Mouse (Mus musculus): ENCODE measurements at regions not wholly inside any gene's neighbourhood (a gene's known extent, or its start where the extent isn't known, plus 50 kb on each side); places are given as distances from the start of the nearest gene placed in this dataset.
A peak's percentile ranks its signal among the peaks of the same experiment; 100 is the strongest.

DNA sequence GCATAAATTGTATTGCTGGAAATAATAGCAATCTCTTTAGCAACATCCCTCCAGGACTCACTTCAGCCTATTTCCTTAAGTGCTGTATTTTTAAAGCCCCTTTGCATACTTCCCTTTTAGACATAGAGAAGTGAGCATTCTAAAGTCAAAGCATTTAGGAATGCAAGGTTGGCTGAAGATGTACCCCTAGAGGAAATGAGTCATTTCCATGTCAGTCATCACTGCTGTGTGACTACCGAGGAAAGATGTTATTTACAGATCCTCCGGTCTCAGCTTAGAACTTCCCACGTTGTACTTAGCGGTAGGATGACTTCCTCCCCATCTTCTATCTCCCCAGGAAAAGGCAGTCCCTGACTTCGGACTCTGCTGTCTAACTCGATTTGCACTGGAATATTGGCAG lies 337.2 kb downstream of the Meis1 start:
- H3K9me3 ChIP-seq (ENCODE audit: control insufficient read depth, low read length) = no peaks in the 10 kb centered on the region
- H3K4me1 ChIP-seq (ENCODE audit: control insufficient read depth, insufficient read depth, low read depth, low read length) = no peaks in the 10 kb centered on the region
- no peak for ATAC-seq
- H3K9ac ChIP-seq (ENCODE audit: low read depth, low read length) = no peak overlapping the region
- H3K27me3 ChIP-seq (replicated peaks; ENCODE audit: control insufficient read depth, insufficient read depth, low read length) = no peaks in the 10 kb centered on the region
- H3K4me2 ChIP-seq (ENCODE audit: low read length) = no peak overlapping the region
- 80% methylated on average over 6 of the region's 6 CpGs for WGBS
- no peak overlapping the region for H3K4me3 ChIP-seq (ENCODE audit: low read length)
- no peak overlapping the region for H3K27ac ChIP-seq (ENCODE audit: low read depth, low read length)
- no peaks in the 10 kb centered on the region for H3K36me3 ChIP-seq (ENCODE audit: control insufficient read depth, insufficient read depth, low read length)

DNA sequence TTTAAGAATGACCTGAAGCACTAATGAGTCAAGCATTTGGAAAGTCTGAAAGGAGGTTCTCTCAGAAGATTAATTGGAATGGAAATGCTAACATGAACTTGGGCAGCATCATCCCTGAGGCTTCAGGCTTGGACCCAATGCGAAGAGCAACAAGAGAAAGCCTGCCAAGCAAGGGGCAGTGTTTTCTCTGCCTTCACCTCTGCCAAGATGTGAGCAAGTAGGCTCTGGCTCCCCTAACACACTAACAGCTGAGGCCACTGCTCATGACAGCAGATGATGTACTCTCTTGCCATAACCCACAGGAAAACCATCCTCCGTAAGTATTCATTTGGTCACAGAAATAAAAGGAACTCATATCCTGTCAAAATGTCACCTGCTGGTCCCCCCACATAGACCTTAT lies 341.9 kb downstream of the Meis1 start:
- no peaks in the 10 kb centered on the region for H3K4me1 ChIP-seq (ENCODE audit: control insufficient read depth, insufficient read depth, low read depth, low read length)
- no peak overlapping the region for H3K27ac ChIP-seq (ENCODE audit: low read depth, low read length)
- H3K4me2 ChIP-seq (ENCODE audit: low read length) = no peak overlapping the region
- H3K4me3 ChIP-seq (ENCODE audit: low read length) = no peak overlapping the region
- no peaks in the 10 kb centered on the region for H3K36me3 ChIP-seq (ENCODE audit: control insufficient read depth, insufficient read depth, low read length)
- 82% methylated on average over 2 of the region's 2 CpGs for WGBS
- H3K9ac ChIP-seq (ENCODE audit: low read depth, low read length) = no peak overlapping the region
- H3K27me3 ChIP-seq (replicated peaks; ENCODE audit: control insufficient read depth, insufficient read depth, low read length) = no peaks in the 10 kb centered on the region
- no peak for ATAC-seq
- H3K9me3 ChIP-seq (ENCODE audit: control insufficient read depth, low read length) = no peaks in the 10 kb centered on the region

DNA sequence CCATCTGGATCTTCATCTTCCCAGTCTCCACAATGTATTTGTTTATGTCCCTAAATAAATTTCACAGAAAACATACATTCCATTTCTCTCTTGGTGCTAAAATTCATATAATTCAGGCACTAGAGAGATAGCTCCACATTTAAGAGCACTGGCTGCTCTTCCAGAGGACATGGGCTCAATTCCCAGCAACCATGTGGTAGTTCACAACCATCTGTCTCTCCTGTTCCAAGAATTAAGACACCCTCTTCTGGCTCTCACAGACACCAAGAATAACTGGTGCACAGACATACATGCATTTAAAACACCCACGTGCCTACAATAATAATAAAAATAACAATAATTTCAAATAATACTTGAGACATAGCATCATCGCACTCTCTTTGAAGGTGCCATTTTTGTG lies 347.8 kb downstream of the Meis1 start:
- Histone ChIP-seq H3K27ac (ENCODE audit: low read depth, low read length) (no peak overlapping the region), H3K9ac (ENCODE audit: low read depth, low read length) (no peak overlapping the region), H3K9me3 (ENCODE audit: control insufficient read depth, low read length) (no peaks in the 10 kb centered on the region), H3K4me3 (ENCODE audit: low read length) (no peak overlapping the region), H3K4me2 (ENCODE audit: low read length) (no peak overlapping the region), H3K4me1 (ENCODE audit: control insufficient read depth, insufficient read depth, low read depth, low read length) (no peaks in the 10 kb centered on the region), H3K27me3 (replicated peaks; ENCODE audit: control insufficient read depth, insufficient read depth, low read length) (no peaks in the 10 kb centered on the region), H3K36me3 (ENCODE audit: control insufficient read depth, insufficient read depth, low read length) (no peaks in the 10 kb centered on the region)
- WGBS = 96% methylated on average over 2 of the region's 2 CpGs
- no peak for ATAC-seq

DNA sequence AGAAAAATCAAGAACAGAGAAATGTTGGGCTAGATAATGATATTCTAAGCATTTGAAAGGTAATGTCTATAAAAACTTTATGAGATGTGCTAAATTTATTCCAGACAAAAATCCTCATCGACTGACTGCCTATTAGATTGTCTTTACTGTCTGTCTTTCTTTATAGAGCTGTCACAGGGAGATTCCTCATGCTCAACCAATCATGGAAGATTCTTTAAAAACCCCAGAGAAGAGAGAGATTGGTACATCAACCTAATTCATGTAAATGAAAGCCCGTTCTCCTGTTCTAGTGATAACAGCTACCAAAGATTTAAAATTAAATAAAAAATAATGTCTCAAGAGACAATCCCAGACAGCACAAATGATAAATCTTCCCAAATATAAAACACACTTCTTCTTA lies 349.5 kb downstream of the Meis1 start:
- H3K27ac ChIP-seq (ENCODE audit: low read depth, low read length) = no peak overlapping the region
- H3K4me3 ChIP-seq (ENCODE audit: low read length) = no peak overlapping the region
- H3K27me3 ChIP-seq (replicated peaks; ENCODE audit: control insufficient read depth, insufficient read depth, low read length) = no peaks in the 10 kb centered on the region
- no peaks in the 10 kb centered on the region for H3K36me3 ChIP-seq (ENCODE audit: control insufficient read depth, insufficient read depth, low read length)
- no peaks in the 10 kb centered on the region for H3K4me1 ChIP-seq (ENCODE audit: control insufficient read depth, insufficient read depth, low read depth, low read length)
- no peak overlapping the region for H3K9ac ChIP-seq (ENCODE audit: low read depth, low read length)
- H3K4me2 ChIP-seq (ENCODE audit: low read length) = no peak overlapping the region
- no peaks in the 10 kb centered on the region for H3K9me3 ChIP-seq (ENCODE audit: control insufficient read depth, low read length)
- ATAC-seq = no peak
- 54% methylated on average over 2 of the region's 2 CpGs for WGBS

DNA sequence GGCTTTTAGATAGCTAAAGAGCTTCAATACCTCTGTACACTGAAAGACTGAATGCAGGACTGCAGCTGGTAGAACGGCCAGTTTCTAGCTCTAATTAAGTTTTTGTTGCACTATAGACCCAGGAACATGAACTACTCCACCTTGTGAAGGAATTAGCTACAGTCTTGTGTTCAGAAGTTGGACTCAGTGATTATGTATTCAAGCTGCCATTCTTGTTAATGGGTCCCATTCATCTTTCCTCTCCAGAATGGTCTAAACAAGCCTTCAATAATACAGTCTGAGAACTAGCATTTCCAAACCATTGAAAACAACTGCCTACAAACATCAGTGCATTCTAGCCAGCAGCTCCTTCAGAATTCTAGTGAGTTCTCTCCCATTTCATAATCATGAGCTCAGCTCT lies 362.4 kb downstream of the Meis1 start:
- WGBS = 45% methylated on average over 1 of the region's 1 CpGs
- Histone ChIP-seq H3K4me1 (ENCODE audit: control insufficient read depth, insufficient read depth, low read depth, low read length) (no peaks in the 10 kb centered on the region), H3K9ac (ENCODE audit: low read depth, low read length) (no peak overlapping the region), H3K9me3 (ENCODE audit: control insufficient read depth, low read length) (no peaks in the 10 kb centered on the region), H3K36me3 (ENCODE audit: control insufficient read depth, insufficient read depth, low read length) (no peaks in the 10 kb centered on the region), H3K27me3 (replicated peaks; ENCODE audit: control insufficient read depth, insufficient read depth, low read length) (no peaks in the 10 kb centered on the region), H3K27ac (ENCODE audit: low read depth, low read length) (no peak overlapping the region), H3K4me3 (ENCODE audit: low read length) (no peak overlapping the region), H3K4me2 (ENCODE audit: low read length) (no peak overlapping the region)
- no peak for ATAC-seq

DNA sequence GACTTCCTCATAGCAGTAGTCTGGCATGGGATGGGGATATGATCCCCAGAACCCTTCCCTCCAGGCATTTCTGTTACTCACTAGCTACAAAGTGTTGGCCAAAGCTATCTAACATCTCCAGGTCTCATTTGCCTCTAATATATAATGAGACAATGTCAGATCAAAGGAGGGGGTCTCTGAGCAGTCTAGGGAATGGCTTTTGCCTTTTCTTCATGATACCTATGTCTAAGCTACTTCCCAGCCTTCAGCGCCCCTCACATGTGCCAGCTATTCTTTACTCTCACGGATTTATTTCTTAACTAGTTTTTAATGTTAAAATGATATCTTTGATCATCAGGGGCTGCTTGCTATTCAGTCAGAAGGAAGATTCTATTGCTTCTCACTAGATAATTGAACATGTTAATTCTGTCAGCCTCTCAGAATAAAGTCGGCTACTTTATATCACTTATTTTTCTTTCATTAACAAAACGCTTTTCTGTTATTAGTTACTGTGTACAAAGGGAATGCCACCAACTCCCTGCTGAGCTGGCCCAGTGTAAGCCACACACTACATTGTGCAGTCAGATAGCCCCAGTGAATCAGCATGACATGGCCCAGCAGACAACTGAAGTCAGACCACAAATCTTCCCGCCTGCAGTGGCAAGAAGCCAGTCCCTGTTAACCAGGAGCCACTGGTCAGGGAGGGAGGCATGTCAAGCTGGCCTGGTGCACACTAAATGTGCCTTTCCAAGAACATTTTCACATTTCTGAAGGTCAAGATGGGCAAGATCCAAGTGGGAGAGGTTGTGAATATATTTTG lies 386.6 kb downstream of the Meis1 start:
- Histone ChIP-seq H3K27me3 (replicated peaks; ENCODE audit: control insufficient read depth, insufficient read depth, low read length) (no peaks in the 10 kb centered on the region), H3K4me2 (ENCODE audit: low read length) (no peak overlapping the region), H3K4me1 (ENCODE audit: control insufficient read depth, insufficient read depth, low read depth, low read length) (no peaks in the 10 kb centered on the region), H3K9me3 (ENCODE audit: control insufficient read depth, low read length) (no peaks in the 10 kb centered on the region), H3K9ac (ENCODE audit: low read depth, low read length) (no peak overlapping the region), H3K27ac (ENCODE audit: low read depth, low read length) (no peak overlapping the region), H3K36me3 (ENCODE audit: control insufficient read depth, insufficient read depth, low read length) (no peaks in the 10 kb centered on the region), H3K4me3 (ENCODE audit: low read length) (no peak overlapping the region)
- ATAC-seq = peak; percentile 68; the same call in 1 of the 2 replicates
- 47% methylated on average over 5 of the region's 5 CpGs for WGBS

DNA sequence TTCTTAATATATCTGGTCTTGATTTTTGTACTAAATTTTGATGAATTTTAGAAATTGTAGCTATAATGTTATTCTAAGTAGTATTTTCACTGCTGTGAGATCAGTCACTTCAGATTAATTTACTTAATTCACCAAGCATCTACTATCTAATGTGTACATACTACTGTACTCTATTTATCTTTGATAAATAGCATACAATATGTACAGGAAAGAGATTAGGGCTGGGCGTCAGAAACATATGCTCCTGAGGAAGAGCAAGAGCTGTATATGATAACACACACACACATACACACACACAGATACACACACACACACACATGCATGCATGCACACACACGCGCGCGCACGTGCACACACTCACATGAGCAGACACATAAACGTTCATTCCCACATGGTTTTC lies 387.2 kb downstream of the Meis1 start:
- H3K4me1 ChIP-seq (ENCODE audit: control insufficient read depth, insufficient read depth, low read depth, low read length) = no peaks in the 10 kb centered on the region

DNA sequence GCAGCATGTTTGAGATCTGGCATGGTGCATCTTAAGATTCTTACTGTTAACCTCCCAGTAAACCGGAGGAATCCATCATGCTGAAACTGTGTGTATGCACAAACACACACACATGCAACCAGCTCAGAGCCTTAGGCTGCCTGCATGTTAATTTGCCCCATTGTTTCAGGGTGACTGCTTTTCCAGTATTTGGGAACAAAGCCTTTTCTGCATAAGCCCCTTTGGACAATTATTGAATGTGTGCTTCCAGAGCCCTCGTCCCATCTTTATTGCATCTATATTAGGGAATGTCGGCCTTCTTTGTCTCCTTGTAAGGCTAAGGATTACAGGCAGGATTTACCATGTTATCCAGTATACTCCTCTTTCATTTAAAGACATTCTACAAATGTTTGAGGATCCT lies 397.0 kb downstream of the Meis1 start:
- Histone ChIP-seq H3K4me2 (ENCODE audit: low read length) (no peak overlapping the region), H3K4me3 (ENCODE audit: low read length) (no peak overlapping the region), H3K27ac (ENCODE audit: low read depth, low read length) (no peak overlapping the region), H3K27me3 (replicated peaks; ENCODE audit: control insufficient read depth, insufficient read depth, low read length) (no peaks in the 10 kb centered on the region), H3K36me3 (ENCODE audit: control insufficient read depth, insufficient read depth, low read length) (no peaks in the 10 kb centered on the region), H3K9ac (ENCODE audit: low read depth, low read length) (no peak overlapping the region), H3K4me1 (ENCODE audit: control insufficient read depth, insufficient read depth, low read depth, low read length) (no peaks in the 10 kb centered on the region; the same call in 1 of the 2 replicates), H3K9me3 (ENCODE audit: control insufficient read depth, low read length) (no peaks in the 10 kb centered on the region)
- no peak for ATAC-seq
- 33% methylated on average over 3 of the region's 3 CpGs for WGBS

More for the DNA sequence above, 387.2 kb downstream of the Meis1 start:
- no peaks in the 10 kb centered on the region for H3K9me3 ChIP-seq (ENCODE audit: control insufficient read depth, low read length)
- no peak for ATAC-seq
- H3K27ac ChIP-seq (ENCODE audit: low read depth, low read length) = no peak overlapping the region
- H3K4me2 ChIP-seq (ENCODE audit: low read length) = no peak overlapping the region
- H3K9ac ChIP-seq (ENCODE audit: low read depth, low read length) = no peak overlapping the region
- H3K4me3 ChIP-seq (ENCODE audit: low read length) = no peak overlapping the region
- 94% methylated on average over 7 of the region's 7 CpGs for WGBS
- no peaks in the 10 kb centered on the region for H3K27me3 ChIP-seq (replicated peaks; ENCODE audit: control insufficient read depth, insufficient read depth, low read length)
- no peaks in the 10 kb centered on the region for H3K36me3 ChIP-seq (ENCODE audit: control insufficient read depth, insufficient read depth, low read length)

DNA sequence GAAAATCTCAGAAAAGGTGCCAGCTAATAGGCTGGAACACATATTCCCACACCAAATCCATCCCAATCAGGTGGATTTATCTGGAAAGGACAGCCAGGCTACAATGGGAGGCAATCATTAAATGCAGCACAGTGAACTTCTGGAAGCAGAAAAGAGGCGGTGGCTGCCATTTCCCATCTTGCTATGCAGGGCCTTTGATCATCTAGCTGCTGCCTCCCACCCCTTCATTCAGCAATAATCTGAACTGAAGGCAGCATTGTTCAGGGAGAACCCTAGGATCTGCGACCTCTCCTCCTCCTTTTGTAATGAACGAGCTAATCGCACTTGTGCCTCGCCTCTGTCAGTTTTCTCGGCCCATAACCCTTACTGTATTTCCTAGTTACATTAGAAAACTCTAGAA lies 413.9 kb downstream of the Meis1 start:
- WGBS = 19% methylated on average over 6 of the region's 6 CpGs
- no peak for ATAC-seq
- Histone ChIP-seq H3K27ac (ENCODE audit: low read depth, low read length) (no peak overlapping the region), H3K36me3 (ENCODE audit: control insufficient read depth, insufficient read depth, low read length) (no peaks in the 10 kb centered on the region), H3K27me3 (replicated peaks; ENCODE audit: control insufficient read depth, insufficient read depth, low read length) (no peaks in the 10 kb centered on the region), H3K4me1 (ENCODE audit: control insufficient read depth, insufficient read depth, low read depth, low read length) (no peaks in the 10 kb centered on the region), H3K9me3 (ENCODE audit: control insufficient read depth, low read length) (no peaks in the 10 kb centered on the region), H3K4me3 (ENCODE audit: low read length) (no peak overlapping the region), H3K4me2 (ENCODE audit: low read length) (no peak overlapping the region), H3K9ac (ENCODE audit: low read depth, low read length) (no peak overlapping the region)
